Mouse (Mus musculus) erythroblast, embryonic 14.5 days (primary cell): ENCODE results near the gene Olfr26.

Experiments used
- GATA1 ChIP-seq: IDR thresholded peaks from 2 replicates; pipeline ENCODE4 v1.6.1; 2012; ENCODE audit warnings: low read length, inconsistent platforms, mixed read lengths
- TAL1 ChIP-seq: IDR thresholded peaks from 3 replicates; pipeline ENCODE4 v1.6.1; 2012; ENCODE audit warnings: low read length, inconsistent platforms, mixed read lengths

DNA sequence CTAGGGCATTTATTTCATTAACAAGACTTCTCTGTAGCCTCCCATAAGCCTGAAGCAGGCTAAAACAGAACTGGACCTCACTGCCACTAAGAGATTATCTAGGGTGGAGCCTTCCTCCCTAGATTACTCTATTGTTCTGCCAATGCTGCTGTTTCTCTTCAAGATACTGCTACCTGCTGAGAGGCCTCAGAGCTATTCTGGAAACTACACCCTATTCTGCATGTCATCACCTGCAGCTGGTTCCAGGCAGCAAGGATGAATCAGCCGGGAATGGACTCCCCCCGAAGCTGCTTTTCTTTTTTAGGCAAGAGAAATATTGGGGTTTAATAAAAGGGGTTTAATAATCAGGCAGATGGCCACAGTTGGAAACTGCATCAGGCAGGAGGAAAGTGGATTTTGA lies 21.8 kb upstream of the Olfr26 start:
- no peak for TF ChIP-seq GATA1
- no peak for TF ChIP-seq TAL1
